Mouse (Mus musculus): ENCODE results near the gene Nisch.

Nisch gene

GRCm38 (mm10) chr14:31189348-31189747 is 27.4 kb downstream of the Nisch start:
- peak; percentile 45 for DNase-seq (ENCODE audit: low read depth)

DNA sequence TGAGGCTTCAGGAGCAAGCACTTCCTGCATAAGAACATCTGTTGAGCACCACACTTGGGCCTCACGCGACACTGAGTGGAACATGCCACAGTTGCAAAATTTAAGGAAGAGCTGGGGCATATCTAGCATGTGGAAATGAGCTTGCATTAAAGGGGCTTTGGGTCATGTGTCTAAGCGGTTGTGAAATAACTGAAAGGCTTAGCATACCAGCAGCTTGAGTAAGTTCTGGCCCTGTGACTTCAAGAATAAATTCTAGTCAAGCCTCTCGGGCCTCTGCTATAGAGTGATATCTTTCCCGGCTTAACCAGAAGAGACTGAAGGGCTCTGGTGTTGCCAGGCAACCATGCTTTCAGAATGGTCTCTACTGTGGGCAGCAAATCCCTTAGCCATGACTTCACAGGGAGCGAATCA is 28.0 kb downstream of the Nisch start:
- DNase-seq (ENCODE audit: low read depth) = peak; percentile 85

DNA sequence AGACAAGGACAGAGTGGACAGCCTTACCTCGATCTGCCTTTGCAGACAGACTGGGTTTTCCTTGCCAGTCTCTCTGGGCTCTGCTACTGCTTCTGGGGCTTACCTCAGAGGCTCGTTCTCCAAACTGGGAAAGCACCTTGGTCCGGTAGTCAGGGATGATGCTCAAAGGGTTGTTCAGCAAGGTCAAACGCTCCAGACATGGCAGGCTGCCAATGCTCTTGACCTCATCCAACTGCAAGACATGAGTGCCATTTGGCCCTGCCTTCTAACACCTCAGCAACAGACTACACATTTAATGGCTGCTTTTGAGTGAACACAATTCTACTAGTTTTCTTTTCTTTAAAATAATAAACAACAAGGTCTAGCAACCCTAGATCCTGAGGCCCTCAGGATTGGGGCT is 30.1 kb downstream of the Nisch start:
- DNase-seq (ENCODE audit: low read depth) = no peak

- DNase-seq (ENCODE audit: low read depth) = no peak
Observed at GRCm38 (mm10) chr14:31184195-31184594, 32.6 kb downstream of the Nisch start.

GRCm38 (mm10) chr14:31183541-31183940 is 33.2 kb downstream of the Nisch start:
- DNase-seq (ENCODE audit: low read depth) = no peak

DNA sequence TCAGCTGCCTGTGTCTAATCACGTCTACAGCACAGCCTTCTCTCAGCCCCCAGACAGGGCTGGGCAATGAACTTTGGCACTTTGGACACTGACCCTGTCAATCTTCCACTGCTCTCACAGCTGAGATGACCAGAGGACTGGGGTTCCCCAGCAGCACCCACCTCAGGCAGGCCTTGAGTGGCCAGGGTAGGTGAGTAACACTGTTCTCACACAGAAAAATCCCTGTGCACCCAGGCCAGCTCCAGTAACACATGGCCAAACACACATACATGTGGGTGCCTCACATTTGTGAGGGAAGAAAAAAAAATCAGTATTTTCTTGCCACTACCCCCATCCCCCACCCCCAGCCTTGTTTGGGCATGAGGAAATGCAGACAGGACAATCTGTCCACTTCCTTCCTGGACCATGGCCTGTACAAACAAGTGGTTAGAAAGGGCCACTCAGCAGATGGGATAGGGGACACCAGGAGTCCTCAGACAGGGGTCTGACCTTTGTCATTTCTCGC is 33.9 kb downstream of the Nisch start:
- DNase-seq (ENCODE audit: low read depth) = peak; percentile 52

DNA sequence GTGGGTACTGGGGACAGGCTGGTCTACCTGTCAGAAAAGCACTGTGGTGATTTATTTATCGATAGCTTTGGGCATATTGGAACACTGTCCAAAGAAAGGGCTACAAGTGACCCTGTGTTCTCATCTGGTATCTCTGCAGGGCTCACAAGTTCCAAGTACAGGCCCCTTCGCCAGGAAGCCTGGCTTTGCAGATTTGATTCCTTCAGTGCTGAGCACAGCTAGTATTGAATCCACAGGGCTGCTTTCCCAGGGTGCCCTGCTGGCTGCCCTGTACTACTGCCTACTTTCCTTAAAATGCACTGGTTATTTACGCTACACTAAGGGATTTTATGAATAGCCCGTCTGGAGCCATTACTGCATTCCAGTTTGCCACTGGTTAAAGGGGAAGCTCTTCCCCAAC is 35.2 kb downstream of the Nisch start:
- DNase-seq (ENCODE audit: low read depth) = no peak

DNA sequence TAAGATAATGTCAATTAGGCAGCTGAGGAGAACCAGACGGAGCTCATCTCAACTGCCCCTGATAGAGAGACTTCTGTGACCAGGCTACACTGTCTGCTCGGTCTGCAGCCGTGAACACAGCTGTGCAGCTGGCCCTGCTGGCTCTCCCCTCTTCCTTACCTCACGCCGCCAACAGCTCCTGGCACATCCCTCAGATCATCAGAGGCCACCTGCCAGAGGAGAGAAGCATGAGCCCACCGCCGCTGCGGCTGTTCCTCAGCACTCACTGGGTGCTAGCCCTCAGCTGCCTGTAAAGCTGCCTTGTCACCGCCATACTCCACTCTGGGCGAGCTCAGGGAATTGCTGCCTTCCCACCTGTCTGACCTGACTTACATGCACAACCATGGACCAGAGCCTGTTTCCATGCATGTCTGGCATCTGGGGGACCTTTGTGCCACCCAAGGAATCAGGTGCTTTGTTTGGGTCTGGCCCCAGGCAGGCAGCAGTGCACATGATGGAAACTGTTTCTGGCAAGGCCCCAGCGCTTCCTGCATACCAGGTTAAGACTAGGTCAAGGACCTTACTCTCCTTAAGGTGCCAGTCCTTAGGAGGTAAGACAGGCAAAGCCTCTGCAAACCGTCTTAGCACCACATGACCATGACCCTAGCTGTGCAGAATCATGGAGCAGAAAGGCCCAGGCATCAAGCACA is 36.9 kb downstream of the Nisch start:
- DNase-seq (ENCODE audit: low read depth) = no peak

- no peak for DNase-seq (ENCODE audit: low read depth)
Observed at GRCm38 (mm10) chr14:31177715-31178114, 39.0 kb downstream of the Nisch start.

DNA sequence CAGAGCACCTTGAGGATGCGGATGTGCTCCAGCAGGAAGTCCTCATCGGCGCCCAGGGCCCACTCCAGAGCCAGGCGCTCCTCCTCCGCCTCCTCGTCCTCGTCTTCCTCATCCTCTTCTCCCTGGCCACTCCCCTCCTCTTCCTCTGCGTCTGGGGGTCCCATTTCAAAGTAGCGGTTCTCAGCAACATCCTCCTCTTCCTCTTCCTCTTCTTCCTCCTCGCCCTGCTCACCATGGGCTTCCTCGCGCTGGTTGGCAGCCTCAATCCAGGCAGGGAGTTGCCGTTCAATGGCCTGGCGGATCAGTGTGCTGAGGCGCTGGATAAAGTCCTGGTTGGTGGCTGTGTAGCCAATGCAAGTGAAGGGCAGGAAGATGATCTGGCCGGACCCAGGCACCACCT is 39.5 kb downstream of the Nisch start:
- DNase-seq (ENCODE audit: low read depth) = no peak

DNA sequence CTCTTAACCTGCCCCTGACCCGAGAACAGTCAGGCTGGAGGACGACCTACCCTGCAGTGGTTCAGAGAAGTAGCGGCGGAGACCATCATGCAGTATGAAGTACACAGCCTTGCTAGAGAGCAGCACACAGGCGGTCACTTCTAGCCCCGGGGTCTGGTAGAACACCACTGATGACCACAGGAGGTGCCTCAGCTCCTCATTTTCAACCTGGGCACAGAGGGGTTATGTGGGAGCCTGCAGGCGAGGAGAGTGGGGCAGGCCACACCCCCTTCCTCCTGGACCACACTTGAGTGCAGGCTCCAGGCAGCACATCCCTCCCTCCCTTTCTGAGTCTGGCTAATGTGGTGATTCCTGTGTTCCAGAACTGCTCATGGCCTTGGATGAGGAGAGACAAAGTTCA is 43.2 kb downstream of the Nisch start:
- no peak for DNase-seq (ENCODE audit: low read depth)

- DNase-seq (ENCODE audit: low read depth) = no peak
Observed at GRCm38 (mm10) chr14:31172781-31173455, 43.8 kb downstream of the Nisch start.

DNA sequence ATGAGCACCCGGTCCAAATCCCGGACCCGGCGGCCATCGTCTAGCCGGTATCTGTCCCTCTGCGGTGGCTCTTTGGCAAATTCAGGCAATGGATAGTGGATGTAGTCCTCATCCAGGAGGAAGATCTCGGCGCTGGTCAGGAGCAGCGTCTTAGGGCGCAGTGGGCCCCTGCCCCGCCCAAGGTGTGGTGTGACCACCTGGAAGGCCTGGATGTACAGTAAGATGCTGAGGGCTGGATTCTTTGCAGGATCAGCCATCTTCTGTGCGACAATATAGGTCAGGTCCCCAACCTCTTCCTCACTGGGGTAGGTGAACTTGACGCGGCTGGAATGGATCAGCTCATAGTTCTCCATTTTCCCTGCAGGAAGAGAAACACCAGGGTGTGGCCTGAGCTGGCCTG is 44.9 kb downstream of the Nisch start:
- DNase-seq (ENCODE audit: low read depth) = no peak

DNA sequence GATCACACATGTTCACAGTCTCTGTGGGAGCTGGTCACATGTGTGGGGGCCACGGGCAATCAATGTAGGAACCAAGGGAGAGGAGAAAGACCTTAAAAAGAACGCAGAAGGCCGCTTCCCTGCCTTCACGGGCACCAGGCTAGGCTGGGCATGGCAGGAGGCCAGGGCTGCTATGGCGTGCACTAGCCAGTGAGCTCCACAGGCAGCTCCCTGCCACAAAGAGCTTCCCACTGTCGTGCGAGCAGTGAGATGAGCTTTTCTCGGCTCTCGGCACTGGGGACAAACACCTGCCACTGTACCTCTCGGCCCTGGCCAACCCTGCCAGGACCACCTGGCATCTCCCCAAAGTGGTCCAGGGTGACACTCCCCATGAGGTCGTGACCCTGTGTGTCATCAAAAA is 45.4 kb downstream of the Nisch start:
- no peak for DNase-seq (ENCODE audit: low read depth)

DNA sequence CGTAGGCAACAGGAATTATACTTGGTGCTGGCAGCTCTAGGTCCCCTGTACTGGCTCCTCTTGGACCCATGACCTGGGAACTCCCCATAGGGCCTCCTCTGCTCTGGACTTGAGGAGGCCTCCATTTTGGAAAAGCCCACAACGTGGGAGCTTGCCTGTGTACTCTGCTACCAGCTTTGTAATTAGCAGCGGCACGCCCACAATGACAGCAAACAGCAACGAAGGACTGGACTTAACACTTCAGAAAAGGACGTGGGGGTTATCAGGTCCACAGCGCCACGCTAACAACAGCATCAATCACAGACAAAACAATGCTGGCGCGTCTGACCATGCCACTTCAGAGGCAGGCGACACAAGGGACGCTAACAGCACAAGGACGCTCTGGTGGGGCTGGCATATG is 45.8 kb downstream of the Nisch start:
- no peak for DNase-seq (ENCODE audit: low read depth)

DNA sequence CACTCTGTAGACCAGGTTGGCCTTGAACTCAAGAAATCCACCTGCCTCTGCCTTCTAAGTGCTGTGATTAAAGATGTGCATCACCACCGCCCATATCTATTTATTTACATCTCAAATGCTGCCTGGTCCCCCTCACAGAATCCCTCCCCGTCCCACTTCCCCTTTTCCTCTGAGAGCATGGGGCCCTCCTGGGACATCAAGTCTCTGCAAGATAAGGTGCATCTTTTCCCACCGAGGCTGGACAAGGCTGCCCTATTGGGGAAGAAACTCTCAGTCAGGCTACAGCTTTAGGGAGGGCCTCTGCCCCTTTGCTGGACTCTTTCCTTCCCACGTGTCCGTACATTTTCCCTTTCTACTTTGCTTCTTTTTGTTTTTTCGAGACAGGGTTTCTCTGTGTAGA is 47.2 kb downstream of the Nisch start:
- peak; percentile 36 for DNase-seq (ENCODE audit: low read depth)

GRCm38 (mm10) chr14:31168425-31168824 is 48.3 kb downstream of the Nisch start, which contains the start of gene Stab1:
Stab1 (minus strand) TSS chr14:31168641.
- DNase-seq (ENCODE audit: low read depth) = peak; percentile 83

GRCm38 (mm10) chr14:31166827-31167226 is 49.9 kb downstream of the Nisch start:
- no peak for DNase-seq (ENCODE audit: low read depth)

GRCm38 (mm10) chr14:31165991-31166630 is 50.6 kb downstream of the Nisch start:
- DNase-seq (ENCODE audit: low read depth) = peak; percentile 89

GRCm38 (mm10) chr14:31165458-31165857 is 51.3 kb downstream of the Nisch start:
- no peak for DNase-seq (ENCODE audit: low read depth)

- DNase-seq (ENCODE audit: low read depth) = no peak
Observed at GRCm38 (mm10) chr14:31165010-31165409, 51.7 kb downstream of the Nisch start.

DNA sequence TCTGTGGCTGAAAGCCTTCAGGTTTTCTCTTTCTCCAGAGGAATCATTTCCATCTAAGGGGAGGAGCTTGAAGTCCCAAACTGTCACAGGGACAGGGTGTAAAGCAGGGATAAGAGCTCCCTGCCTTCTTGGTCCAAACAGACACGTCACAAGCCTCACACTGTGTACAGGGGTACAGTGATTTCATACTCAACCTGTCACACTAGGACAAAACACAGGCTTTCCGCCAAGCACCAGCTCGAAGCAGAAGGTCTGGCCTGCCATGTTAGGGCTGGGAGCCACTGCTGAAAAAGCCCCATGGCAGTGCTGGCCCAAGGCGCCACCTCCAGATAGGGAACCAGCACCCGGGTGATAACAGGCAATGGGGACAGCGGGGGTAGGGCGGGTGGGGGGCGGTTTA is 52.7 kb downstream of the Nisch start:
- DNase-seq (ENCODE audit: low read depth) = no peak

DNA sequence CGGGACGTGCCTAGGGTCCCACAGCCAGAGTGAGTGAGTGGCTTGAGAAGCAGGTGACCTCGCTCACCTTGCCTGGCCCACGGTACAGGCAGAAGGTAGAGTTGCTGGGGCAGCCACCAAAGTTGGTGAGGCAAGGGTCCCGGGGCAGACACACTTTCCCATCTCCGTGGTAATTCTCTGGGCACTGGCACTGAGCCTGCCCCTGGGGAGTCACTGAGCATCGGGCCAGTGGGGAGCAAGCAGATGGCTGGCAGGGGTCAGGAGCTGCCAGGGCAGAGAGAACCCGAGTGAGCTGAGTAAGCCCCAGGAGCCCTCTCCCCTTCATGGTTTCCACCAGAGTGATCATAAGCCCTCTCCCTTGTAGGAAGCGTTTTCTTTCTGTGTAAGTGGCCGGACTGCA is 55.1 kb downstream of the Nisch start:
- DNase-seq (ENCODE audit: low read depth) = no peak
